Mouse (Mus musculus): ENCODE results near the gene Ppfibp2.

Gene Ppfibp2

DNA sequence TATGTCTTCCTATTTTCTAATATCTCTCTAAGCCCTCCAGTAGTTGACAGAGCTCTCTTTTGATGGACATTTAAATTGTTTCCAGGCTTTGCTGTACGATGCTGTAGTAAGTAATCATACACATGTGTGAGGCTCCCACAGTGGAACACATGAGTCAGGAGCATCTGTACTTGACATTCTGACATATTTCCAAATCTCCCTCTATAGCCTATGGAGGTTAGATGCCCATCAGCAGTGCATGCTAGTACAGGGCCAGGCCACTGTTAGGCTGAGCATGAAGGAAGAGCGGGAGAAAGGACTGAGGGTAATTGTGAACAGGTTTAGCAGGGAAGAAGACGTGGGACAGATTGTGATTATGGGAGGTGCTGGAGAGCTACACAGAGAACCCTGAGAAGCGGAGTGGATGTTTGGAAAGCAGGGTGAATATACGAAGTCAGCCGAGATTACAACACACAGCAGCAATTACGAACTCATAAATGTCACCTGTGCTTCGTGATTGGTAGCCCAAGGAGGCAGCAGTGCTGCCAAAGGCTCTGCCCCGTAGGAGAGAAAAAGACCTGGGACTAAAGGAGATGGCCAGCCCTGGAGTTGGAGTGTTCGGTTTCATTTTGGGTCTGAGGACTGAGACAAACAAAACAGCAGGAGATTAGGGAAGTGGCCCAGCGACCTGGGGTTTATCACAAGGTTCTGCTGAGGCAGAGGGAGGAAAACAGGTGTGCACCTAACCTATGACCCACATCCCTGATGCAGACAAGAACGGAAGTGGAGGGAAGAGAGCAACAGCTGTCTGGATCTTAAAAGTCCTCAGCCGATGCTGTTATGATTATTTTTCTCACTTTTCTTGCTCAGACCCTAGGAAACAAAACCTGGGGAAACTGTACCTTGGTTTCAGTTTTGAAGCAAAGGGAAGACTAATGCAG, 107.7 kb downstream of the Ppfibp2 start:
- no peak for DNase-seq (ENCODE audit: low spot score)

GRCm38 (mm10) chr7:107705941-107706340, 110.9 kb downstream of the Ppfibp2 start:
- no peak for DNase-seq (ENCODE audit: low spot score)

DNA sequence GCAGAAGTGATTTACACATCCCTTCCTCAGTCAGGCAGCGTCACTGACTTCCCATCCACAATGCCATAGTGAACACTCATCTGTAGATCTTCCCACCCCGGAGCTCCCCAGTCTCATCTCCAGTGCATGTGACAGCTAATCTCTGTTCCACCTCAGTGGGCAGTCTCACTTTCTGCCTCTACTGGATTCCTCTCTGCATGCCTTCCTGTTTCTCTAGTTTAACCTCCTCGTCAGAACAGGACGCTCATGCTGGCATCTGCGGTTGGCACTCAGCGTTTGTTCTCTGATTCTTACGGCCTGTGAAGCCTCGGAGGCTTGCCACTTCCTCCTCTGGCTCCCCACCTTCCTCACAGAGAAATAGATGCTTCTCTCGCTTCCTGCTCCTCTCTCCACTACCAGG, 112.6 kb downstream of the Ppfibp2 start:
- DNase-seq (ENCODE audit: low spot score), result no peak

- DNase-seq (ENCODE audit: low spot score), result peak; percentile 85
Observed at GRCm38 (mm10) chr7:107708491-107709112, 113.6 kb downstream of the Ppfibp2 start.

GRCm38 (mm10) chr7:107712743-107713142, 117.7 kb downstream of the Ppfibp2 start:
- no peak for DNase-seq (ENCODE audit: low spot score)

- DNase-seq (ENCODE audit: low spot score), result no peak
Observed at GRCm38 (mm10) chr7:107714067-107714466, 119.1 kb downstream of the Ppfibp2 start.

GRCm38 (mm10) chr7:107720771-107721170, 125.8 kb downstream of the Ppfibp2 start:
- DNase-seq (ENCODE audit: low spot score), result no peak

DNA sequence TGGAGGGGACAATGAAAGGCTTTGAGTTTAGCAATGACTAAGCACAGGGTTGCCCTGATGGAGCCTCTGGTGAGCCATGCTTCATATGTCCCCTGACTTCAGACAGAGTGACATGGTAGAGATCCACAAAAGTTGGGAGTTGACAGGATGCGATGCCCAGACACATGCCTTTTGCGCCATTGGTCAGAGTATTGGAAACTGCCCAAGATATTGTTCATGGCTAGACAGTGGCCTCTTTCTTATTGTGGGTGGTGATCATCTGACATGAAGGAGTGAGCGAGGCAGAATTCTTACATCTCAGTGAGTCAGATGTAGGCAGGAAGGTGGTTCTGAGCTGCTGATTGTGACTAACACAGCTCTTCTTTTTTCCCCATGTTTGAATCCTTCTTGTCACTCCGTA, 127.5 kb downstream of the Ppfibp2 start:
- no peak for DNase-seq (ENCODE audit: low spot score)

DNA sequence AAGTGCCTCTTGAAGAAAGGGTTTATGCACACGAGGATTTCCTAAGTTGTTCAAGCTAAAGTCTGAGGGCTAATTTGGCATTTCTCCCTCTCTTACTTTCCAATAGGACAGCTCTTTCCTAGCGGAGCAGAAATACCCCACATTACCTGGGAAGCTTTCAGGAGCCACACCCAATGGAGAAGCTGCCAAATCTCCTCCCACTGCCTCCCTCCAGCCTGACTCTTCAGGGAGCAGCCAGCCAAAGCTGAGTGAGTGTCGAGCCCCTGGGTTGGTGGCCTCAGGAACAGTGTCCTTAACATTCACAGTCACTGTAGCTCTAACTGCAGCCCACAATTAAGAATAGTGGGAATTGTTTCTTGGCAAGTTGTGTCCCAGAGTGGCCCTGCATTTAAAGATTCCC, 132.5 kb downstream of the Ppfibp2 start:
- DNase-seq (ENCODE audit: low spot score), result no peak

GRCm38 (mm10) chr7:107730587-107730986, 135.6 kb downstream of the Ppfibp2 start:
- no peak for DNase-seq (ENCODE audit: low spot score)

DNA sequence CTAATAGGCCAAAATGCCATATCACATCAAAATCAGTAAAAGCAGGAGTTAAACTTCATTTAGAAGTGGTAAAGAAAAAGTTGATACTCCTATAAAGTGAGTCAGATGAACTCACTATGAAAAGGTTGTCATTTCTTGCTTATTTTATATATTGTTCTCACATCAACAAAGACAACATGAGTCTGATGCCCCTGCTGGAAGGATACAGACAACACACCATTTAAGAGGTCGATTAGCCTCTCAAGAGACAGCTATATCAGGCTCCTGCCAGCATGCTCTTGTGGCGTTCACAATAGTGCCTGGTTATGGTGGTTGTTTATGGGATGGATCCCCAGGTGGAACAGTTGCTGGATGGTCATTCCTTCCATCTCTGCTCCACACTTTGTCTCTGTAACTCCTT, 138.2 kb downstream of the Ppfibp2 start:
- no peak for DNase-seq (ENCODE audit: low spot score)

- peak; percentile 60 for DNase-seq (ENCODE audit: low spot score)
Observed at GRCm38 (mm10) chr7:107738726-107739125, 143.7 kb downstream of the Ppfibp2 start.

GRCm38 (mm10) chr7:107742963-107743465, 148.0 kb downstream of the Ppfibp2 start:
- DNase-seq (ENCODE audit: low spot score), result no peak

DNA sequence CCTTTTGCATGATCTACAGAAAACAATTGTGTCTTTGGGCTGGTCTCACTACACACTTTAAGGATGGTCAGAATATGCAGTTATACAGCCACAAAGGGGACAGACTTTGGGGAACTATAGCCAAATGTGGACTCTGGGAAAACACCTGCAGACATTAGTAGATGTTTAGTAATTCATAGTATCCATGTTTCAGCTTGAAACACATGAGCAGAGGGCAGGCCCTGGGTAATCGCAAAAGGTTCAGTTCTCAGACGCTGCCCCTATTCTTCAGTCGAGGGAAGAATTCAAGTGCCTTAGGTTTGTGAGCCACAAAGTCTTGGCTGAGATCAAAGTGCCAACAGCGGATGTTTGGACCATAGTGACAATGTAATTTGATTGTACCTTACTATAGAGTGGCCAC, 149.4 kb downstream of the Ppfibp2 start:
- DNase-seq (ENCODE audit: low spot score), result no peak

- no peak for DNase-seq (ENCODE audit: low spot score)
Observed at GRCm38 (mm10) chr7:107745111-107745510, 150.1 kb downstream of the Ppfibp2 start.

DNA sequence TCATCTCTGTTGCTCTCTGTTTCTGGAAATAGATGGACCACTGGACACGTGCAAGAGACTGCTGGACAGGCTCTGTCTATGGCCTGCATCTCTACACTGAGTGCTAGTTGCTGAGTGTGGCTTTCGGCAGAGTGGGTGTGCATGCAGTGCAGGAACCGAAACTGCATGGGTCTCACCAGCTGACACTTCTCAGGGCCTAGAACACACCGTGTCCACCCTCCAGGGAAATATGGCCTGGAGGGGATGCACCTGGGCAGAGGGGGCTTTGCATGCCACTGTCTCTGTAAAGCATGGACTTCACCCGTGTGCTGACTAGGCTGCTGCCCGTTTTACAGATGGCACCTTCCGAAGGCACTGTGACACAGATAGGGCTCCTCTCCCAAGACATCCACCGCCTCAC, 151.0 kb downstream of the Ppfibp2 start:
- DNase-seq (ENCODE audit: low spot score), result no peak

DNA sequence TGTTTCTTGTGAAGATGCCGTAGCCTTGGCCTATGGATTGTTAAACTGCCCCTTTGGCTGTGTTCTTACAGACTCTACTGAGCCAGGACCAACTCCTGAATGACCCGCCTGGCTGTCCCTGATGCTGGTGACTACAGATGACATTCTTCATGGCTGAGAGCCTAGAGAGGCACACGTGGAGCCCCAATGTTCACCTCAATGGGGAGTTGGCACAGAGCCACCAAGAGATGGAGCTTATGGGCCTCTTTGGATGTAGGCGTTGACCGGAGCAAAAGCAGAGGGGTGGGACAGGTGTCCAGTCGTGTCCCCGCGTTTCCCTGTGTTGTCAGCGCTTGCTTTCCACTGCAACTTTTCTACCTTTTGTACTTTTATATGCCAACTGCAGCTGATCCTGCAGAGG, 152.5 kb downstream of the Ppfibp2 start:
- DNase-seq (ENCODE audit: low spot score), result no peak

DNA sequence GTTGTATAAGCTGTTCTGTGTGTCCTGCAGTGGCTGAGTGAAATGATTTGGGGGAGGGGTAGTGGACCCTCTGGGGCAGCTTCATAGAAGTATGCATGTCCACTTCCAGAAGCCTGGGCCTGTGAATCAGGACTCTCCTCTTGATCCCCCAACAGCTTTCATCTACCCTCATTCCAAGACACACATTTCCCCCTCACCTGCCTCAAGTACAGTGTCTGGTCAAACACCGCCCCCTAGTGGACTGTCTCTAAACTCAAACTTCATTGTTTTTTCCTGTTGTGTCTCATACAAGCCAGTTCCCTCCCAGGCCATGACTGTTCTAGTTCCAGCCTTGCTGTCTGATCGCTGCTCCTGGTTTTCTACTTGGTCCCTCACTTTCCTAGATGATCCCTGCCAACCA, 152.9 kb downstream of the Ppfibp2 start:
- DNase-seq (ENCODE audit: low spot score), result peak; percentile 84

DNA sequence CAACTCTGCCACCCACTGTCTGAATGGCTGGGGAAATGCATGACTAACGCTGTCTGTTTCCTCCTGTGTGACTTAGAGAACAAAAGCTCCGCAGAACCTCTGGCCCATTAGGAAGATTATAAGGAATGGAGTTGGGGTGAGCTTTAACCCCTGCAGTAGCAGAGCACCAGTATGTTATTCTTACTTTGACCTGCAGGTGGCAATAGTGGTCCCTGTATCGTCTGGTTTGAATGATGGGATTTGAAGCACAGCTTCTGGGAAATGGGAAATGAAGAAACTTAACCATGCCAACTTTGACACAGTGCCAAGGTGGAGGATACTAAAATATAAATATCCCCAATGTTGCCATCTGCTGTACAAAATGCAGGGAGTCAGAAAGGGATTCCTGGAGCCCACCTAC, 154.3 kb downstream of the Ppfibp2 start:
- DNase-seq (ENCODE audit: low spot score), result peak; percentile 86

- DNase-seq (ENCODE audit: low spot score), result no peak
Observed at GRCm38 (mm10) chr7:107749721-107750120, 154.7 kb downstream of the Ppfibp2 start.

- DNase-seq (ENCODE audit: low spot score), result no peak
Observed at GRCm38 (mm10) chr7:107752031-107752520, 157.1 kb downstream of the Ppfibp2 start.

DNA sequence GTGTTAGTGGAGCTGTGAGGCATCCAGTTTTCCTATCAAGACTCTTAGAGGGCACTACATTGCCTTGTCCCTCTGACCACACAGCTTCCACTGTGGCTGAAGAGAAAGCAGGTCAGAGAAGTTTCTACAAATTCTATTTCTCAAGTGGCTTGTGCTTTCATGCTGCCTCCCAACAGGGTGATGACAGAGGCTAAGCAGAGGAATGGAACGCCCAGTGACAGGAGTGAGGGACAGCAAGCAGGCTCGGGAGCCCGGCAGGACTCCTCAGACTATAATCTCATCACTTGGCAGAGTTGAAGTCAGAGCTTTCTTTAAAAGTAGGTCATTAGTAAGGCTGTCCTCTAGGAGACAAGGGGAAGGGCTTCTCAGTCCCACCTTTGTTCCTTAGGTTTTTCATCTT, 160.9 kb downstream of the Ppfibp2 start:
- DNase-seq (ENCODE audit: low spot score), result no peak

DNA sequence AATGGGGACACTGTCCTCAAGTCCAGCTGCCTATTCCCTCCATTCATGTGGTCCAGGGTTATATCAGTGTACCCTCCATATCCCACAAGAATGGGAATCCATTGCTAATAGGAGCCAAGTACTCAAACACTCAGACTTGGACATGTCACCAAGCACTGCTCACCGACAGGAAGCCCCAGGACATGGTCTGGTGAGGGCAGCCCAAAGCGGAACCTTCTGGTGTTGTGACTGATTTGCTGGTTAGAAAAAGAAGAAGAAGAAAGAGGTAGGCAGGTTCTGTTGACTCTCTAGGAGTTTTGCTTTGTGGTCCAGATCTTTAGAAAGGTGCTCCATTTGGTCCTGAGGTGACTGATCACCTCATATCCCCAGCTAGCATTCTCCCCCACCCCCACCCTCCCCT, 161.7 kb downstream of the Ppfibp2 start:
- DNase-seq (ENCODE audit: low spot score), result no peak
